Mouse (Mus musculus): ENCODE data around the gene Klhl1.
A peak's percentile ranks its signal among the peaks of the same experiment; 100 is the strongest.

The Klhl1 gene

GRCm38 (mm10) chr14:96518954-96519682 lies at the start of gene Klhl1:
Gene Klhl1 (minus strand): TSS chr14:96519102.
- no peak for DNase-seq (ENCODE audit: low spot score in 2 of 2)

- no peak for DNase-seq (ENCODE audit: low spot score in 2 of 2)
These were observed 34.8 kb upstream of the Klhl1 start for GRCm38 (mm10) chr14:96553668-96554067.

GRCm38 (mm10) chr14:96518151-96518953 lies 550 bp downstream of the Klhl1 start:
- no peak for DNase-seq (ENCODE audit: low spot score in 2 of 2)

- DNase-seq (ENCODE audit: low spot score in 2 of 2), result no peak
These were observed 1.2 kb downstream of the Klhl1 start for GRCm38 (mm10) chr14:96517727-96518126.

GRCm38 (mm10) chr14:96499936-96500335 lies 19.0 kb downstream of the Klhl1 start:
- DNase-seq (ENCODE audit: low spot score in 2 of 2), result no peak

- DNase-seq (ENCODE audit: low spot score in 2 of 2), result no peak
These were observed 47.1 kb downstream of the Klhl1 start for GRCm38 (mm10) chr14:96471812-96472211.

- DNase-seq (ENCODE audit: low spot score in 2 of 2), result no peak
These were observed 47.6 kb downstream of the Klhl1 start for GRCm38 (mm10) chr14:96471336-96471735.

GRCm38 (mm10) chr14:96461756-96462155 lies 57.1 kb downstream of the Klhl1 start:
- DNase-seq (ENCODE audit: low spot score in 2 of 2), result no peak

- no peak for DNase-seq (ENCODE audit: low spot score in 2 of 2)
These were observed 126.7 kb downstream of the Klhl1 start for GRCm38 (mm10) chr14:96392032-96392737.

GRCm38 (mm10) chr14:96362727-96363126 lies 156.2 kb downstream of the Klhl1 start:
- DNase-seq (ENCODE audit: low spot score in 2 of 2), result no peak

- no peak for DNase-seq (ENCODE audit: low spot score in 2 of 2)
These were observed 170.7 kb downstream of the Klhl1 start for GRCm38 (mm10) chr14:96348220-96348619.

- DNase-seq (ENCODE audit: low spot score in 2 of 2), result no peak
These were observed 187.8 kb downstream of the Klhl1 start for GRCm38 (mm10) chr14:96331069-96331468.

- DNase-seq (ENCODE audit: low spot score in 2 of 2), result no peak
These were observed 301.0 kb downstream of the Klhl1 start for GRCm38 (mm10) chr14:96217805-96218441.

- DNase-seq (ENCODE audit: low spot score in 2 of 2), result peak; percentile 1 to 12
These were observed 324.1 kb downstream of the Klhl1 start for GRCm38 (mm10) chr14:96194795-96195194.

- no peak for DNase-seq (ENCODE audit: low spot score in 2 of 2)
These were observed 344.4 kb downstream of the Klhl1 start for GRCm38 (mm10) chr14:96174546-96174945.

GRCm38 (mm10) chr14:96143137-96143536 lies 375.8 kb downstream of the Klhl1 start:
- DNase-seq (ENCODE audit: low spot score in 2 of 2), result no peak

GRCm38 (mm10) chr14:96140246-96140645 lies 378.7 kb downstream of the Klhl1 start:
- no peak for DNase-seq (ENCODE audit: low spot score in 2 of 2)

- DNase-seq (ENCODE audit: low spot score in 2 of 2), result no peak
These were observed 411.5 kb downstream of the Klhl1 start for GRCm38 (mm10) chr14:96107396-96107795.

- no peak for DNase-seq (ENCODE audit: low spot score in 2 of 2)
These were observed 437.2 kb downstream of the Klhl1 start for GRCm38 (mm10) chr14:96081681-96082207.

GRCm38 (mm10) chr14:96065884-96066283 lies 453.0 kb downstream of the Klhl1 start:
- DNase-seq (ENCODE audit: low spot score in 2 of 2), result no peak

All from spleen, postnatal 14 days (tissue).